Mouse (Mus musculus): ENCODE measurements around the gene Art2b. TPM values are rescaled to one million over a fixed set of nuclear protein-coding genes. Genes with fewer than 3 reads are reported as not detected.
"Not testable (repeated sequence)": the region's sequence is repeated elsewhere in the genome, so short reads cannot be mapped to it uniquely, and the experiment has no call there.

Gene Art2b
- 0.02 TPM in 1 of 2 replicates, not detected in the other for polyA plus RNA-seq (2012; rRNA removed)

- TF ChIP-seq CTCF (IDR thresholded peaks at IDR 0.05; ENCODE audit: extremely low read depth, insufficient read depth, low read length) (no peak), POLR2A (IDR thresholded peaks at IDR 0.05; ENCODE audit: extremely low read depth, insufficient read depth, low read length) (no peak)
- Histone ChIP-seq H3K4me1 (ENCODE audit: control insufficient read depth, insufficient read depth, low read length) (no peaks in the 10 kb centered on the region), H3K4me3 (ENCODE audit: insufficient read depth, low read length) (no peak within 1 kb of the TSS)
Observed at GRCm38 (mm10) chr7:101585408-101585807, at the start of gene Art2b. Art2b (minus strand) TSS chr7:101585600.

GRCm38 (mm10) chr7:101634513-101634912 is 49.1 kb upstream of the Art2b start:
- Histone ChIP-seq H3K27ac (ENCODE audit: insufficient read depth, low read length) (no peak overlapping the region), H3K4me1 (ENCODE audit: control insufficient read depth, insufficient read depth, low read length) (no peaks in the 10 kb centered on the region), H3K4me3 (ENCODE audit: insufficient read depth, low read length) (no peak overlapping the region)
- TF ChIP-seq CTCF (IDR thresholded peaks at IDR 0.05; ENCODE audit: extremely low read depth, insufficient read depth, low read length) (no peak), POLR2A (IDR thresholded peaks at IDR 0.05; ENCODE audit: extremely low read depth, insufficient read depth, low read length) (no peak)

More at GRCm38 (mm10) chr7:101585408-101585807, at the start of gene Art2b:
- no peak within 1 kb of the TSS for H3K27ac ChIP-seq (ENCODE audit: insufficient read depth, low read length)

- no peak overlapping the region for H3K27ac ChIP-seq (ENCODE audit: insufficient read depth, low read length)
- H3K4me3 ChIP-seq (ENCODE audit: insufficient read depth, low read length): no peak overlapping the region
- TF ChIP-seq POLR2A (IDR thresholded peaks at IDR 0.05; ENCODE audit: extremely low read depth, insufficient read depth, low read length): no peak
- no peak for TF ChIP-seq CTCF (IDR thresholded peaks at IDR 0.05; ENCODE audit: extremely low read depth, insufficient read depth, low read length)
- no peaks in the 10 kb centered on the region for H3K4me1 ChIP-seq (ENCODE audit: control insufficient read depth, insufficient read depth, low read length)
Observed at GRCm38 (mm10) chr7:101633629-101634177, 48.3 kb upstream of the Art2b start.

GRCm38 (mm10) chr7:101628481-101628880 is 43.1 kb upstream of the Art2b start:
- peak overlapping the region; percentile 81 for H3K27ac ChIP-seq (ENCODE audit: insufficient read depth, low read length)
- H3K4me3 ChIP-seq (ENCODE audit: insufficient read depth, low read length): no peak overlapping the region
- no peaks in the 10 kb centered on the region for H3K4me1 ChIP-seq (ENCODE audit: control insufficient read depth, insufficient read depth, low read length)
- TF ChIP-seq POLR2A (IDR thresholded peaks at IDR 0.05; ENCODE audit: extremely low read depth, insufficient read depth, low read length) (no peak), CTCF (IDR thresholded peaks at IDR 0.05; ENCODE audit: extremely low read depth, insufficient read depth, low read length) (no peak)

- 0 out of 2 replicates have a peak overlapping the region, but pooled peaks have one; percentile 70 for H3K27ac ChIP-seq (ENCODE audit: insufficient read depth, low read length)
- H3K4me3 ChIP-seq (ENCODE audit: insufficient read depth, low read length); H3K4me1 ChIP-seq (ENCODE audit: control insufficient read depth, insufficient read depth, low read length): not testable (repeated sequence)
Observed at GRCm38 (mm10) chr7:101627166-101627565, 41.8 kb upstream of the Art2b start.

- TF ChIP-seq CTCF (IDR thresholded peaks at IDR 0.05; ENCODE audit: extremely low read depth, insufficient read depth, low read length): no peak
- TF ChIP-seq POLR2A (IDR thresholded peaks at IDR 0.05; ENCODE audit: extremely low read depth, insufficient read depth, low read length): no peak
- H3K27ac ChIP-seq (ENCODE audit: insufficient read depth, low read length): peak overlapping the region; percentile 95
Observed at GRCm38 (mm10) chr7:101624283-101624682, 38.9 kb upstream of the Art2b start.

GRCm38 (mm10) chr7:101621861-101622260 is 36.5 kb upstream of the Art2b start:
- H3K4me1 ChIP-seq (ENCODE audit: control insufficient read depth, insufficient read depth, low read length); H3K27ac ChIP-seq (ENCODE audit: insufficient read depth, low read length); H3K4me3 ChIP-seq (ENCODE audit: insufficient read depth, low read length): not testable (repeated sequence)

More at GRCm38 (mm10) chr7:101624283-101624682, 38.9 kb upstream of the Art2b start:
- H3K4me1 ChIP-seq (ENCODE audit: control insufficient read depth, insufficient read depth, low read length): no peaks in the 10 kb centered on the region
- no peak overlapping the region for H3K4me3 ChIP-seq (ENCODE audit: insufficient read depth, low read length)

- no peak overlapping the region for H3K27ac ChIP-seq (ENCODE audit: insufficient read depth, low read length)
- H3K4me1 ChIP-seq (ENCODE audit: control insufficient read depth, insufficient read depth, low read length): no peaks in the 10 kb centered on the region
- no peak overlapping the region for H3K4me3 ChIP-seq (ENCODE audit: insufficient read depth, low read length)
- peak; percentile 87 for TF ChIP-seq CTCF (IDR thresholded peaks at IDR 0.05; ENCODE audit: extremely low read depth, insufficient read depth, low read length)
- no peak for TF ChIP-seq POLR2A (IDR thresholded peaks at IDR 0.05; ENCODE audit: extremely low read depth, insufficient read depth, low read length)
Observed at GRCm38 (mm10) chr7:101620373-101620772, 35.0 kb upstream of the Art2b start.

GRCm38 (mm10) chr7:101618273-101618672 is 32.9 kb upstream of the Art2b start:
- TF ChIP-seq CTCF (IDR thresholded peaks at IDR 0.05; ENCODE audit: extremely low read depth, insufficient read depth, low read length) (no peak), POLR2A (IDR thresholded peaks at IDR 0.05; ENCODE audit: extremely low read depth, insufficient read depth, low read length) (no peak)
- Histone ChIP-seq H3K4me1 (ENCODE audit: control insufficient read depth, insufficient read depth, low read length) (no peaks in the 10 kb centered on the region), H3K27ac (ENCODE audit: insufficient read depth, low read length) (peak overlapping the region; percentile 74; the same call in 1 of the 2 replicates), H3K4me3 (ENCODE audit: insufficient read depth, low read length) (no peak overlapping the region)

- TF ChIP-seq CTCF (IDR thresholded peaks at IDR 0.05; ENCODE audit: extremely low read depth, insufficient read depth, low read length): no peak
- no peak for TF ChIP-seq POLR2A (IDR thresholded peaks at IDR 0.05; ENCODE audit: extremely low read depth, insufficient read depth, low read length)
- no peak overlapping the region for H3K4me3 ChIP-seq (ENCODE audit: insufficient read depth, low read length)
- no peaks in the 10 kb centered on the region for H3K4me1 ChIP-seq (ENCODE audit: control insufficient read depth, insufficient read depth, low read length)
- peak overlapping the region; percentile 39 for H3K27ac ChIP-seq (ENCODE audit: insufficient read depth, low read length)
Observed at GRCm38 (mm10) chr7:101617438-101618165, 32.2 kb upstream of the Art2b start.

Data from cortical plate, adult 2 months (tissue).